Mouse (Mus musculus): ENCODE measurements around the gene Hoxc13. TPM values are rescaled to one million over a fixed set of nuclear protein-coding genes. Genes with fewer than 3 reads are reported as not detected.

Hoxc13 gene
- polyA plus RNA-seq, 1 experiment: not detected

DNA sequence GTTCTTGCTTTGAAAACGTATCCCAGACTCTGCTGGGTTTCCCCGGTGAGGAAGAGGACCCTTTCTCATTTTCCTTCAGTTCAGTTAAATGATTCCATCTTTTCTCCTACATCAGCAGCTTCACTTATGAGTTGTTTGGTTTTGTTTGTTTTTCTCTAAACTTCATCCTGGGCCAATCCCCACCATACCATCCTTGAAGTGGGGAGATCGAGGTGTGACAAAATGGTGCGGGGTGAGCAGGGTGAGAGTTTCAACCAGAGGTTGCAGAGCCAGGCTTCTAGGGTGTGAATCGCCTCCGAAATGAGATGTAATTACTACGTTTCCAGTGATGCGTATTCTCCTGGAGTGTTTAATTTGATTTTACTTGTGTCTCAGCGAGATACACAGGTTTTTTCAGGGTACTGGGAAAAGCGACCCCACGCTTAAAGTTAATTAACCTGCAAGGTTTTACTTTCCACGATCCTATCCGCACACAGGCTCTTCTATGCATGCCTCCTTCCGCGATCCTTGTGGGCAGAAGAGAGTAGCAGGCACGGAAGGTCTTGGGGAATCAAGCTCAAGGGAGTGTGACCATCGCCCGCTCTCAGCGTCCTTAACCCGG lies 2.8 kb upstream of the Hoxc13 start:
- 3% methylated on average over 20 of the region's 20 CpGs for WGBS
- Histone ChIP-seq H3K4me3 (ENCODE audit: insufficient read depth, low read depth, low read length) (no peak overlapping the region), H3K27ac (ENCODE audit: insufficient read depth, low read depth, low read length) (no peak overlapping the region), H3K4me1 (ENCODE audit: control insufficient read depth, insufficient read depth, low read length) (peaks cover 4% of the 10 kb centered on the region; the same call in 1 of the 2 replicates)
- TF ChIP-seq CTCF (IDR thresholded peaks at IDR 0.05; ENCODE audit: insufficient read depth, low read depth, low read length) (no peak), POLR2A (IDR thresholded peaks at IDR 0.05; ENCODE audit: insufficient read depth, low read depth, low read length) (no peak)

GRCm38 (mm10) chr15:102918611-102919265 lies 2.2 kb upstream of the Hoxc13 start:
- no peak for TF ChIP-seq CTCF (IDR thresholded peaks at IDR 0.05; ENCODE audit: insufficient read depth, low read depth, low read length)
- TF ChIP-seq POLR2A (IDR thresholded peaks at IDR 0.05; ENCODE audit: insufficient read depth, low read depth, low read length): no peak
- H3K4me3 ChIP-seq (ENCODE audit: insufficient read depth, low read depth, low read length): no peak overlapping the region
- no peak overlapping the region for H3K27ac ChIP-seq (ENCODE audit: insufficient read depth, low read depth, low read length)
- 5% methylated on average over 7 of the region's 7 CpGs for WGBS
- H3K4me1 ChIP-seq (ENCODE audit: control insufficient read depth, insufficient read depth, low read length): peaks cover 4% of the 10 kb centered on the region; the same call in 1 of the 2 replicates

DNA sequence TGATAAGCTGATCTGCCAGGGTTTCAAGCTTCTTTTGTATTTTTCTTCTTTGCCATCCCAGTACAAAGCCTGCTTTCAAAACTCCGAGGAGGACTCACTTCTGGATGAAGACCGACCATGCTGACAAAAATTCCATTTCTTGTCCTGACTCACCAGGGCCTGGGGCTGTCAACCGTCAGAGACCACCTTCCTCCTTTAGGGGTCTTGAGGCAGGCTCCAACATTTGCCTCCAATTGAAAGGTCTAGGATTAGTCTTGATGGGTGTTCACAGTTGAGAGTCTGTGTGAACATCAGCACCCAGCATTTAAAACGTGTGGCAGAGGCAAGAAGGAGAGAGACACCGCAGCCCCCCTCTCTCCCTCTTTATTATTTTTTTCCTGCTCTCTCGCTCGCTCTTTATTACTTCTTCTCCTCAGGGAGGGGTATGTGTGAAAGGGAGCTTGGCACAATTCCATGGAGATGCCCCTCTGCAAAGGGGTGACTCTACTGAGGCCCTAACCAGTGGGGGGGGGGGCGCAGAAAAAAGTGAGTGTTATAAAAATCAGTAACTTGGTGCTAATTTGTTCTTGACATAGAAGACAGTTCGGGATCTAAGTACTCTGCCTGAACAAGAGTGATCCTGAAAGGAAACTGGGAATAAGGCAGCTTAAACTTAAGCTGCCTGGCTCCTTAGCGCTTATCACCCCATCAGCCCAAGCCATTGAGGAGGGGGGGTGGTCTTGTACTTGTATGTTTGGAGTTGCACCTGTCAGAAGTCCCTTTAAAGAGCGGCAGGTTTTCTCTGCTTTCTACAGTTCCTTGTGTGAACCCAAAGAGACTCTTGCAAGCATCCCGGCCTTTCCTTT lies 1.3 kb upstream of the Hoxc13 start:
- H3K27ac ChIP-seq (ENCODE audit: insufficient read depth, low read depth, low read length): no peak overlapping the region
- no peak for TF ChIP-seq CTCF (IDR thresholded peaks at IDR 0.05; ENCODE audit: insufficient read depth, low read depth, low read length)
- TF ChIP-seq POLR2A (IDR thresholded peaks at IDR 0.05; ENCODE audit: insufficient read depth, low read depth, low read length): no peak
- WGBS: 3% methylated on average over 12 of the region's 12 CpGs

DNA sequence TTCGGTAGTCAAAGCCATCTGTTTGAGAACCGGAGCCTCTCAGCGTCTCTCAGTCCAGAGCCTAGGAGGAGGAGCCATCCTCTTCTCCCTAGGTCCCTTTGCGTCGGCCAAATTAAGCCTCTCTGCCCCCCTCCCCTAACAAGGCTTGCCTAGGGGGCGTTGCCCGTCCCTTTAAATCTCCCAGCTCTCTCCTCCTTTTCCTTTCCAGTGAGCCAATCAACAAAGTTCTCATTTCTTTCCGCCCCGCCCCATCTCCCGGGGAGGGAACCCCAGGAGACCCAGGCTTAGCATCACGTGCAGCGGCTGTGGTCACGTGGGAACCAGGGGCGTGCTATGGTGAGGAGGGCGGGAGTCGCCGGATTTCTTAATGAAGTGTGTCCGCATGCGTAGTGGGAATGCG lies 284 bp upstream of the Hoxc13 start:
- Histone ChIP-seq H3K27ac (ENCODE audit: insufficient read depth, low read depth, low read length) (no peak overlapping the region), H3K4me1 (ENCODE audit: control insufficient read depth, insufficient read depth, low read length) (peaks cover 4% of the 10 kb centered on the region; the same call in 1 of the 2 replicates), H3K4me3 (ENCODE audit: insufficient read depth, low read depth, low read length) (no peak overlapping the region)
- TF ChIP-seq CTCF (IDR thresholded peaks at IDR 0.05; ENCODE audit: insufficient read depth, low read depth, low read length) (no peak), POLR2A (IDR thresholded peaks at IDR 0.05; ENCODE audit: insufficient read depth, low read depth, low read length) (no peak)
- WGBS: 2% methylated on average over 19 of the region's 20 CpGs

More for the DNA sequence above, 1.3 kb upstream of the Hoxc13 start:
- H3K4me3 ChIP-seq (ENCODE audit: insufficient read depth, low read depth, low read length): no peak overlapping the region
- H3K4me1 ChIP-seq (ENCODE audit: control insufficient read depth, insufficient read depth, low read length): peaks cover 4% of the 10 kb centered on the region; the same call in 1 of the 2 replicates

DNA sequence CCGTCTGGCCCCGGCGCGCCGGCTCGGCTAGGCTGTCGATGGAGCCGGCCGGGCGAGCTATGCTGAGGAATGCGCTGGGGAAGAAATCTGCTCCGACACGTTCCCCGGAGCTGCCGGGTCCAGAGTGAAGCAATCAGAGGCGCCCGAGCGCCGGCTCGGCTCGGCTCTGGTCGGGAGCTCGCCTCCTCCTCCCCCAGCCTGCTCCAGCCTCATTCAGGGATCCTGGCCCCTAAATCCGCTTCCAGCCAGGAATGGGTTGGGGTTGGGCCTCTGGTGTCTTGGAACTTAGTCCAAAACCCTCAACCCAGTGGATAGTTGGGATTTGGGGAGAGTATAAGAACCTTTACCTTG lies 1.1 kb downstream of the Hoxc13 start:
- H3K27ac ChIP-seq (ENCODE audit: insufficient read depth, low read depth, low read length): no peak overlapping the region
- H3K4me3 ChIP-seq (ENCODE audit: insufficient read depth, low read depth, low read length): no peak overlapping the region
- peaks cover 4% of the 10 kb centered on the region; the same call in 1 of the 2 replicates for H3K4me1 ChIP-seq (ENCODE audit: control insufficient read depth, insufficient read depth, low read length)
- WGBS: 2% methylated on average over 24 of the region's 24 CpGs
- TF ChIP-seq POLR2A (IDR thresholded peaks at IDR 0.05; ENCODE audit: insufficient read depth, low read depth, low read length): no peak
- TF ChIP-seq CTCF (IDR thresholded peaks at IDR 0.05; ENCODE audit: insufficient read depth, low read depth, low read length): no peak

DNA sequence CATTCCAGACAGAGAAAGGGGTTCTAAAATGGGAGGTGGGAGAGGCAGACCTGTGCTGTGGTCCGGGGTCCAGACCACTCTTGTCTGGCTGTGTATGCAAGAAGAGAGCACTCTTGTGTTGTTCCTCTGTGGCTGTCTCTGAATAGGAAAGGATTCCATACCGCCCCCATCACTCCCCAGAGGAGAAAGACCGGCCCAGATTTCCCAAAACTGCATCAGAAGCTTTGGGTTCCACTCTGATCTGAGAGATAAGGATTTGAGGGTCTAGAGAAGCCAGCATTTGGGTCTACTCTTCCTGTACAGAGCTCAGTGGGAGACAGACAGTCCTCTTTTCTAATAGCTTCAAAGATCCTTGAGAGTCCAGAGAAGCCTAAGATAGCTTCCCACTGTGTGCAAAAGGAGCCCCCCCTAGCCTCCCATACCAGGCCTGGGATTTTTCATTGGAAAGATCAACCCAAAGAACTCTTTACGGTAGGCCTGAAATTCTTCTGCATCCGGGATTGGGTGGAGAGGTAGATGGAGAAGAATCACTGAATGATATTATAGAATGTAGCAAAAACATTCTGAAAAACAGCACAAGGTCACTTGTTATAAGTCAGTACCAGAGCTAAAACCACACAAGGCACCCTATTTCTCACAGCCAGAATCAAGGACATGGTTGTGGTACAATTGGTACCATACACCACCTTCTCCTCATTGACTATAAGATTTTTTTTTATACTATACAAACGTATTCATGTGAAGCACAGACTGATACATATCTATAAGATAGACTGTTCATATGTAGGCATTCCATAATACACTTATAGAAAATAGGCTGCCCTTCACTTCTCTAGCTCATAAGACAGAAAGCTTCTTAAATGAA lies 2.0 kb downstream of the Hoxc13 start:
- 16% methylated on average over 6 of the region's 6 CpGs for WGBS
- TF ChIP-seq CTCF (IDR thresholded peaks at IDR 0.05; ENCODE audit: insufficient read depth, low read depth, low read length) (no peak), POLR2A (IDR thresholded peaks at IDR 0.05; ENCODE audit: insufficient read depth, low read depth, low read length) (no peak)
- Histone ChIP-seq H3K4me1 (ENCODE audit: control insufficient read depth, insufficient read depth, low read length) (peaks cover 4% of the 10 kb centered on the region; the same call in 1 of the 2 replicates), H3K4me3 (ENCODE audit: insufficient read depth, low read depth, low read length) (no peak overlapping the region), H3K27ac (ENCODE audit: insufficient read depth, low read depth, low read length) (no peak overlapping the region)

- 1% methylated on average over 40 of the region's 40 CpGs for WGBS
- Histone ChIP-seq H3K27ac (ENCODE audit: insufficient read depth, low read depth, low read length) (no peak overlapping the region), H3K4me1 (ENCODE audit: control insufficient read depth, insufficient read depth, low read length) (no peaks in the 10 kb centered on the region), H3K4me3 (ENCODE audit: insufficient read depth, low read depth, low read length) (no peak overlapping the region)
- no peak for TF ChIP-seq CTCF (IDR thresholded peaks at IDR 0.05; ENCODE audit: insufficient read depth, low read depth, low read length)
- no peak for TF ChIP-seq POLR2A (IDR thresholded peaks at IDR 0.05; ENCODE audit: insufficient read depth, low read depth, low read length)
These were observed 6.2 kb downstream of the Hoxc13 start for GRCm38 (mm10) chr15:102927032-102927645.
